Mouse (Mus musculus) lung, embryonic 16.5 days (tissue): ENCODE measurements around the gene Txlnb. TPM values are rescaled to one million over a fixed set of nuclear protein-coding genes. Genes with fewer than 3 reads are reported as not detected.
A peak's percentile ranks its signal among the peaks of the same experiment; 100 is the strongest.

Experiments
- ATAC-seq: fragments of 200-750 bp; cut with Nextera tagmentation; 2 replicates; pipeline ENCODE4 v1.8.0; 2017; ENCODE audit warnings: low read depth, mild to moderate bottlenecking, moderate library complexity
- H3K27ac ChIP-seq: fragments of 300-500 bp; sonication (generic); 2 replicates; pipeline ENCODE4 v1.5.1; 2014; ENCODE audit warnings: mild to moderate bottlenecking, control low read depth, low read length
- H3K27me3 ChIP-seq: fragments of 300-500 bp; sonication (generic); 2 replicates; pipeline ENCODE4 v1.6.1; 2014; ENCODE audit warnings: low read depth, low read length, mixed read lengths; ENCODE audit not compliant: control insufficient read depth, insufficient read depth
- H3K36me3 ChIP-seq: fragments of 300-500 bp; sonication (generic); 2 replicates; pipeline ENCODE4 v1.6.1; 2014; ENCODE audit warnings: low read length; ENCODE audit not compliant: control insufficient read depth, insufficient read depth
- H3K4me1 ChIP-seq: fragments of 300-500 bp; sonication (generic); replicated peaks from 2 replicates; pipeline ENCODE4 v1.6.1; 2014; ENCODE audit warnings: low read length, mixed read lengths; ENCODE audit not compliant: control insufficient read depth, insufficient read depth
- H3K4me2 ChIP-seq: fragments of 300-500 bp; sonication (generic); 2 replicates; pipeline ENCODE4 v1.6.1; 2014; ENCODE audit warnings: low read depth, low read length, control low read depth
- H3K4me3 ChIP-seq: fragments of 300-500 bp; sonication (generic); 2 replicates; pipeline ENCODE4 v1.5.1; 2014; ENCODE audit warnings: mild to moderate bottlenecking, low read length, control low read depth
- H3K9ac ChIP-seq: fragments of 300-500 bp; sonication (generic); 2 replicates; pipeline ENCODE4 v1.6.1; 2014; ENCODE audit warnings: low read length, control low read depth
- H3K9me3 ChIP-seq: fragments of 300-500 bp; sonication (generic); 2 replicates; pipeline ENCODE4 v1.6.1; 2016; ENCODE audit warnings: low read length; ENCODE audit not compliant: control insufficient read depth
- WGBS: fragments of 180-500 bp; shearing (Covaris S2); extraction: QIAGEN DNeasy Blood & Tissue Kit; methylation state at CpG from one replicate; pipeline ENCODE4 v1.1.7; 2014; 5-methylcytosine and 5-hydroxymethylcytosine counted together
- polyA plus RNA-seq: library from polyadenylated mRNA; unstranded; fragments of >200 nt; fragmentation: Nextera tagmentation; extraction: Ambion mirVana; gene quantifications from 2 replicates; pipeline ENCODE4 v1.2.1, GENCODE M21; 2015

Txlnb gene
- polyA plus RNA-seq, result 1.4 TPM in 2 replicates

- Histone ChIP-seq H3K27ac (peak within 1 kb of the TSS; percentile 69), H3K36me3 (no peaks in the 10 kb centered on the region), H3K4me2 (peak within 1 kb of the TSS; percentile 59), H3K9ac (peak within 1 kb of the TSS; percentile 65), H3K9me3 (no peaks in the 10 kb centered on the region), H3K4me1 (peaks cover 2% of the 10 kb centered on the region; the same call in 1 of the 2 replicates), H3K4me3 (peak within 1 kb of the TSS; percentile 34), H3K27me3 (no peaks in the 10 kb centered on the region)
- WGBS, result 14% methylated on average over 13 of the region's 13 CpGs
- ATAC-seq, result peak; percentile 84
Observed at GRCm38 (mm10) chr10:17795767-17796631, at the start of gene Txlnb. Gene Txlnb, plus strand, starts transcription at chr10:17796226.

- Histone ChIP-seq H3K9ac (no peak overlapping the region), H3K36me3 (no peaks in the 10 kb centered on the region), H3K9me3 (peaks cover 4% of the 10 kb centered on the region; the same call in 1 of the 2 replicates), H3K27ac (no peak overlapping the region), H3K4me2 (no peak overlapping the region), H3K4me1 (no peaks in the 10 kb centered on the region), H3K4me3 (no peak overlapping the region), H3K27me3 (no peaks in the 10 kb centered on the region)
- 77% methylated on average over 5 of the region's 5 CpGs for WGBS
- no peak for ATAC-seq
Observed at GRCm38 (mm10) chr10:17752478-17752877, 43.5 kb upstream of the Txlnb start.

DNA sequence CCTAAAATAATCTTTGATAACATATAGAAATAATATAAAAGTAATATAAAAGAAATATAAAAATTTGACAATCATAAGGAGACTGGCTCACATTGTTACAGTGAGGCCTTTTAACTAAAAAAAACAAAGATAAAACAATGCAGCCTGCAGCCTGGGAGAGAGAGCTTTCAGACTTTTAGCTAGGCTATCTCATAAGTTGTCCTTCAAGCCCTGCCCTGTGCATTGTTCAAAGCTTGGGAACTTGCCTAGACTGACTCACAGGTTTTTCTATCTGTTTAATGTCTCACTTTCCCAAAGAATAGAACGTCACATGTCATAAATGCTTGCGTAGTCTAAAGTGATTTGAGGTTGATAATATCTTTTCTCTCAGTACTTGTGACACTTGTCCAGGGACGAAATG is 36.3 kb upstream of the Txlnb start:
- 74% methylated on average over 3 of the region's 3 CpGs for WGBS
- no peaks in the 10 kb centered on the region for H3K4me1 ChIP-seq
- no peaks in the 10 kb centered on the region for H3K36me3 ChIP-seq
- H3K27me3 ChIP-seq, result no peaks in the 10 kb centered on the region
- peaks cover 4% of the 10 kb centered on the region; the same call in 1 of the 2 replicates for H3K9me3 ChIP-seq
- H3K9ac ChIP-seq, result no peak overlapping the region
- H3K4me3 ChIP-seq, result no peak overlapping the region
- H3K4me2 ChIP-seq, result no peak overlapping the region
- ATAC-seq, result no peak
- no peak overlapping the region for H3K27ac ChIP-seq

- Histone ChIP-seq H3K4me3 (no peak overlapping the region), H3K27ac (no peak overlapping the region), H3K4me2 (no peak overlapping the region), H3K27me3 (no peaks in the 10 kb centered on the region), H3K4me1 (no peaks in the 10 kb centered on the region), H3K9me3 (no peaks in the 10 kb centered on the region), H3K36me3 (no peaks in the 10 kb centered on the region), H3K9ac (no peak overlapping the region)
- 49% methylated on average over 9 of the region's 9 CpGs for WGBS
- no peak for ATAC-seq
Observed at GRCm38 (mm10) chr10:17760750-17761613, 35.0 kb upstream of the Txlnb start.

DNA sequence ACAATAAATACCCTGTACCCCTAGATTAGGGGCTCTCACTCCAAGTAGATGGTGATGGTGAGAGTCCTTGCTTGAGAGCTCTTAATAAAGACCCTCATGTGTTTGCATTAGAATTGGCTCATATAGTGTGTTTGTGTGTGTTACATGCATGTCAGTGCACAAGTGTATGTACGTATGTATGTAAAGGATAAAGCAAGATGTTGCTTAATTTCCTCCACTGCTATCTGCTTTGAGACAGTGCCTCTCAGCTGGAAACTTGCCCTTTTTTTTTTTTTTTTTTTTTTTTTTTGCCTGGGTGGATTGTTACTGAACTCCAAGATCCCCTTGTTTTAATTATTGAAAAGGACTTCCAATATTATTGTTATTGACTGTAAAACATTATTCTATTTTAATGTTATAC is 34.4 kb upstream of the Txlnb start:
- Histone ChIP-seq H3K4me1 (no peaks in the 10 kb centered on the region), H3K4me3 (no peak overlapping the region), H3K36me3 (no peaks in the 10 kb centered on the region), H3K27ac (no peak overlapping the region), H3K9me3 (no peaks in the 10 kb centered on the region), H3K27me3 (no peaks in the 10 kb centered on the region), H3K9ac (no peak overlapping the region), H3K4me2 (no peak overlapping the region)
- WGBS, result 76% methylated on average over 1 of the region's 1 CpGs
- no peak for ATAC-seq

GRCm38 (mm10) chr10:17762946-17763345 is 33.1 kb upstream of the Txlnb start:
- no peaks in the 10 kb centered on the region for H3K27me3 ChIP-seq
- H3K36me3 ChIP-seq, result no peaks in the 10 kb centered on the region
- H3K4me1 ChIP-seq, result no peaks in the 10 kb centered on the region
- H3K9me3 ChIP-seq, result no peaks in the 10 kb centered on the region
- H3K4me3 ChIP-seq, result no peak overlapping the region
- 90% methylated on average over 8 of the region's 8 CpGs for WGBS
- H3K27ac ChIP-seq, result no peak overlapping the region
- no peak overlapping the region for H3K4me2 ChIP-seq
- ATAC-seq, result no peak
- H3K9ac ChIP-seq, result no peak overlapping the region

DNA sequence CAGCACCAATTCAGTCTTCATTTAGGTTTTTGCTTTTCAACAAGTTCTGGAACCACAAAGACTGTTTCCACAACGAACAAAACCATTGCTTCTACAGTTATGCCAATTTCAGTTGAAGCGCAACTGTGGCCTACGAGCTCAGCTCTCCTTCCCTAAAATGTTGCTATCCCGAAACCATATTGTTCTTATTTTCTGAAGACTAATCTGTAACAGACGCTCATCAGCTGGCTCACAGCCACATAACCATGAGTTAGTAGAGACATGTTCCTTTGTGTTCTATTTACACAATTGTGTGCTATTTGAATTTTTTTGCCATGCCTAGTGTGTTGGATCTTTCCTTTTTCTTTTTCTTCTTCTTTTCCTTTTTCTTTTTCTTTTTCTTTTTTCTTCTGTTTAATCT is 26.2 kb upstream of the Txlnb start:
- Histone ChIP-seq H3K36me3 (no peaks in the 10 kb centered on the region), H3K27me3 (no peaks in the 10 kb centered on the region), H3K9me3 (no peaks in the 10 kb centered on the region), H3K9ac (no peak overlapping the region), H3K4me1 (no peaks in the 10 kb centered on the region), H3K4me2 (no peak overlapping the region), H3K4me3 (no peak overlapping the region), H3K27ac (no peak overlapping the region)
- 71% methylated on average over 5 of the region's 5 CpGs for WGBS
- no peak for ATAC-seq

DNA sequence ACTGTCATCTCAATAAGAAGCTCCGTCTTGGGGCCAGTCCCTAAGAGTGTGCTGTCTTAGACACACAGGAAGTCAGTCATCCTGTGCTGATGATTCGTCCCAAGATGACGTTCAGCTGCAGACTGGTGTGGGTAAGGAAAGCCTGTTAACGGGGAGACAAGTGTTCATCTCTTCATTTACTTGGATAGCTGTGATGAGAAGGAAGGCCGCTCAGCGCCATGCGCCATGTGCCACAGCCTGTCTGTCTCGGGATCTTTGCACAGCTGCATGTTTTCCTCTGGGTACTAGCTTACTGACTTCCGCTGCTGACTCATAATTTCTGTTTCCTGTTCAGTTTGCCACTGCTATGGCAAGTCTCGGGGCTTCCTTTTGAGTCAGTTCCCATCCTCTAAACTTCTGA is 23.7 kb upstream of the Txlnb start:
- Histone ChIP-seq H3K36me3 (no peaks in the 10 kb centered on the region), H3K9me3 (no peaks in the 10 kb centered on the region), H3K27me3 (no peaks in the 10 kb centered on the region), H3K4me3 (no peak overlapping the region), H3K4me1 (no peaks in the 10 kb centered on the region), H3K4me2 (no peak overlapping the region), H3K27ac (no peak overlapping the region), H3K9ac (no peak overlapping the region)
- 61% methylated on average over 10 of the region's 10 CpGs for WGBS
- peak; percentile 34; the same call in 1 of the 2 replicates for ATAC-seq

- Histone ChIP-seq H3K4me1 (no peaks in the 10 kb centered on the region), H3K27me3 (no peaks in the 10 kb centered on the region), H3K4me2 (no peak overlapping the region), H3K4me3 (no peak overlapping the region), H3K9me3 (no peaks in the 10 kb centered on the region), H3K27ac (no peak overlapping the region), H3K9ac (no peak overlapping the region), H3K36me3 (no peaks in the 10 kb centered on the region)
- 86% methylated on average over 3 of the region's 3 CpGs for WGBS
- ATAC-seq, result no peak
Observed at GRCm38 (mm10) chr10:17774366-17774765, 21.7 kb upstream of the Txlnb start.
